In the genomic region with DNA sequence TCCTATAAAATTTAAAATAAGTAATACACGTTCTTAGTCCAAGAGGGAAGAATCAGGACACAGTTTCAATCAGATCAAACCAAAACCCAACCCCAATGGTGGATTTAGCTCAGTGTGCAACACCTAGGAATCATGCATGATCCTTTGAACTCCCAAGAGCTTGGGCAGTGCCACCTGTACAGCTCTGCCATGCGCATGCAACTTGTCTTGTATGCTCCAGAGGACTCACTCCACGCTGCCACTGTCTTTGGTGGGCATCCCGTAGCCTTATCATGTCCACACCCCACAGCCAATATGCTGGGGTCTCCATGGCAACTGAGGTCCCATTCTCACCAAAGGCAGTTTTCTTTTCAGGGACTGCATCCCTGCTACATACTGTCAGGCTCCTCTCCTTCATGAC, we compare ENCODE assay signal across 22 mouse cellular contexts. TPM values are rescaled to one million over a fixed set of nuclear protein-coding genes. Genes with fewer than 3 reads are reported as not detected.
DNase-seq lines count a peak whose midpoint lies in the region; ATAC-seq and TF ChIP-seq lines count a peak whose summit lies in the region.
"Had no signal": no experiment of that assay in that cellular context is flagged by ENCODE, and none has a peak within 500 bp of the region (broad histone marks: within the 10 kb centered on the region; RNA-seq: fewer than 3 reads in every experiment).

No protein-coding gene starts in this region.

- no peak overlapping the region for H3K4me3 ChIP-seq in hindbrain, embryonic 11.5 days (ENCODE audit: low read depth, low read length)
- no peak overlapping the region for H3K4me3 ChIP-seq in hindbrain, postnatal 0 days (ENCODE audit: low read length)
- no peak overlapping the region for H3K4me3 ChIP-seq in neural tube, embryonic 11.5 days (ENCODE audit: low read depth, low read length)
- no peak overlapping the region for H3K4me3 ChIP-seq in midbrain, postnatal 0 days (ENCODE audit: low read depth, low read length)
- H3K4me3 ChIP-seq: limb, embryonic 12.5 days; liver, embryonic 13.5 days; lung, embryonic 15.5 days had no signal

- ATAC-seq in hindbrain, embryonic 11.5 days (ENCODE audit: low FRiP score): no peak
- ATAC-seq in hindbrain, postnatal 0 days: no peak
- ATAC-seq in neural tube, embryonic 11.5 days (ENCODE audit: insufficient read depth, low FRiP score, low TSS enrichment): peak; percentile 35; the same call in 1 of the 2 replicates
- ATAC-seq in midbrain, postnatal 0 days (ENCODE audit: low FRiP score): 0 out of 2 replicates have a peak, but pooled peaks have one; percentile 34
- ATAC-seq: inflammation-experienced regulatory T-cells, adult 6 months; Patski had no signal

- no peaks in the 10 kb centered on the region for H3K4me1 ChIP-seq in hindbrain, embryonic 11.5 days (replicated peaks; ENCODE audit: control insufficient read depth, insufficient read depth, low read length)
- H3K4me1 ChIP-seq in hindbrain, postnatal 0 days (ENCODE audit: insufficient read depth, low read length): peaks cover 6% of the 10 kb centered on the region; the same call in 1 of the 2 replicates
- peaks cover 2% of the 10 kb centered on the region; the same call in 1 of the 2 replicates for H3K4me1 ChIP-seq in neural tube, embryonic 11.5 days (ENCODE audit: control insufficient read depth, insufficient read depth, low read length)
- no peaks in the 10 kb centered on the region for H3K4me1 ChIP-seq in midbrain, postnatal 0 days (ENCODE audit: insufficient read depth, low read length)
- H3K4me1 ChIP-seq: liver, embryonic 13.5 days; lung, embryonic 15.5 days had no signal

- DNase-seq in hindbrain, embryonic 11.5 days (ENCODE audit: low spot score): peak; percentile 25
- DNase-seq in hindbrain, postnatal 0 days (ENCODE audit: low spot score): no peak
- DNase-seq in neural tube, embryonic 11.5 days (ENCODE audit: low spot score): peak; percentile 31
- DNase-seq in neural tube, embryonic 10.5 days (ENCODE audit: extremely low spot score, low spot score): no peak
- peak; percentile 4 for DNase-seq in kidney, postnatal 10 days
- DNase-seq in midbrain, postnatal 0 days (ENCODE audit: low spot score): no peak
- no peak for DNase-seq in gastrocnemius, adult 18-20 months (ENCODE audit: low spot score)
- DNase-seq: adrenal gland, postnatal 36 days; B cell, adult 2 months; cerebellum, adult 9-11 months; gastrocnemius, postnatal 36 days; heart, postnatal 4 days; layer of hippocampus, adult 9-11 months; liver, embryonic 13.5 days; retina, postnatal 1 day; thymus, postnatal 4 days had no signal

- H3K4me2 ChIP-seq in hindbrain, embryonic 11.5 days (replicated peaks; ENCODE audit: low read depth, low read length): no peak overlapping the region
- H3K4me2 ChIP-seq in hindbrain, postnatal 0 days (ENCODE audit: low read depth, low read length): no peak overlapping the region
- no peak overlapping the region for H3K4me2 ChIP-seq in neural tube, embryonic 11.5 days (ENCODE audit: low read depth)
- no peak overlapping the region for H3K4me2 ChIP-seq in midbrain, postnatal 0 days (ENCODE audit: low read depth, low read length, poor library complexity, severe bottlenecking)
- H3K4me2 ChIP-seq: limb, embryonic 12.5 days; liver, embryonic 13.5 days; lung, embryonic 15.5 days had no signal

- WGBS in hindbrain, embryonic 11.5 days: 22% methylated on average over 4 of the region's 4 CpGs
- WGBS in hindbrain, postnatal 0 days: 26% methylated on average over 4 of the region's 4 CpGs
- WGBS in neural tube, embryonic 11.5 days: 40% methylated on average over 4 of the region's 4 CpGs
- WGBS in midbrain, postnatal 0 days: 31% methylated on average over 4 of the region's 4 CpGs

- no peaks in the 10 kb centered on the region for H3K9me3 ChIP-seq in hindbrain, embryonic 11.5 days (ENCODE audit: control insufficient read depth, low read length)
- no peaks in the 10 kb centered on the region for H3K9me3 ChIP-seq in hindbrain, postnatal 0 days (ENCODE audit: low read length)
- no peaks in the 10 kb centered on the region for H3K9me3 ChIP-seq in neural tube, embryonic 11.5 days (ENCODE audit: control insufficient read depth, low read length)
- H3K9me3 ChIP-seq in midbrain, postnatal 0 days (ENCODE audit: low read length): no peaks in the 10 kb centered on the region
- H3K9me3 ChIP-seq: limb, embryonic 12.5 days; liver, embryonic 13.5 days; lung, embryonic 15.5 days had no signal

- no peak for TF ChIP-seq CTCF in hindbrain, postnatal 0 days (IDR thresholded peaks at IDR 0.05; ENCODE audit: low read depth)
- no peak for TF ChIP-seq CTCF in midbrain, postnatal 0 days (IDR thresholded peaks at IDR 0.05)

- no peak overlapping the region for H3K9ac ChIP-seq in hindbrain, embryonic 11.5 days (ENCODE audit: low read depth, low read length)
- H3K9ac ChIP-seq in hindbrain, postnatal 0 days (replicated peaks; ENCODE audit: low read length): no peak overlapping the region
- no peak overlapping the region for H3K9ac ChIP-seq in neural tube, embryonic 11.5 days (ENCODE audit: low read length)
- no peak overlapping the region for H3K9ac ChIP-seq in midbrain, postnatal 0 days (replicated peaks; ENCODE audit: low read length, poor library complexity, severe bottlenecking)
- H3K9ac ChIP-seq: limb, embryonic 12.5 days; liver, embryonic 13.5 days; lung, embryonic 15.5 days had no signal

- no peak overlapping the region for H3K27ac ChIP-seq in hindbrain, embryonic 11.5 days (ENCODE audit: low read depth, low read length)
- H3K27ac ChIP-seq in hindbrain, postnatal 0 days: no peak overlapping the region
- no peak overlapping the region for H3K27ac ChIP-seq in neural tube, embryonic 11.5 days (ENCODE audit: low read depth, low read length)
- no peak overlapping the region for H3K27ac ChIP-seq in midbrain, postnatal 0 days (ENCODE audit: low read depth, low read length)
- H3K27ac ChIP-seq: limb, embryonic 12.5 days; liver, embryonic 13.5 days; lung, embryonic 15.5 days had no signal

- H3K27me3 ChIP-seq in hindbrain, embryonic 11.5 days (ENCODE audit: control insufficient read depth, insufficient read depth, low read length): no peaks in the 10 kb centered on the region
- no peaks in the 10 kb centered on the region for H3K27me3 ChIP-seq in hindbrain, postnatal 0 days (ENCODE audit: insufficient read depth, low read length)
- no peaks in the 10 kb centered on the region for H3K27me3 ChIP-seq in neural tube, embryonic 11.5 days (ENCODE audit: control insufficient read depth, insufficient read depth, low read length)
- no peaks in the 10 kb centered on the region for H3K27me3 ChIP-seq in midbrain, postnatal 0 days (ENCODE audit: insufficient read depth, low read length)
- H3K27me3 ChIP-seq: limb, embryonic 12.5 days; liver, embryonic 13.5 days; lung, embryonic 15.5 days; Patski had no signal

- no peaks in the 10 kb centered on the region for H3K36me3 ChIP-seq in hindbrain, embryonic 11.5 days (ENCODE audit: control insufficient read depth, insufficient read depth, low read length)
- no peaks in the 10 kb centered on the region for H3K36me3 ChIP-seq in hindbrain, postnatal 0 days (ENCODE audit: insufficient read depth, low read length)
- H3K36me3 ChIP-seq in neural tube, embryonic 11.5 days (ENCODE audit: control insufficient read depth, insufficient read depth, low read length): no peaks in the 10 kb centered on the region
- no peaks in the 10 kb centered on the region for H3K36me3 ChIP-seq in midbrain, postnatal 0 days (ENCODE audit: insufficient read depth, low read length)
- H3K36me3 ChIP-seq: limb, embryonic 12.5 days; liver, embryonic 13.5 days; lung, embryonic 15.5 days had no signal

RNA-seq across cellular contexts. Expression of gene Aoc1, which starts 5.5 kb away (rescaled TPM):
- not detected in 2 replicates for polyA plus RNA-seq in hindbrain, embryonic 11.5 days (2014; fragmentation: Nextera tagmentation; extraction: Ambion mirVana)
- total RNA-seq in hindbrain, postnatal 0 days (2014; rRNA removed): 0.42 TPM in 1 of 2 replicates, not detected in the other
- 0.06 and 0.11 TPM in 2 replicates for polyA plus RNA-seq in hindbrain, postnatal 0 days (2015; fragmentation: Nextera tagmentation; extraction: Ambion mirVana)
- polyA plus RNA-seq in neural tube, embryonic 11.5 days (2014; fragmentation: Nextera tagmentation; extraction: Ambion mirVana): not detected in 2 replicates
- not detected in 2 replicates for total RNA-seq in midbrain, postnatal 0 days (2014; rRNA removed)
- polyA plus RNA-seq in midbrain, postnatal 0 days (2015; fragmentation: Nextera tagmentation; extraction: Ambion mirVana): 0.14 and 0.23 TPM in 2 replicates
- total RNA-seq in gastrocnemius, adult 18-20 months (2021): not detected
- total RNA-seq: adrenal gland, postnatal 36 days; gastrocnemius, postnatal 36 days; heart, postnatal 4 days had no signal
- polyA plus RNA-seq: forebrain, embryonic 11.5 days; heart, embryonic 14.5 days; inflammation-experienced regulatory T-cells, adult 6 months; limb, embryonic 12.5 days; liver, embryonic 13.5 days had no signal

RNA-seq across cellular contexts. Expression of gene Tmem176b, which starts 25.9 kb away (rescaled TPM):
- polyA plus RNA-seq in hindbrain, embryonic 11.5 days (2014; fragmentation: Nextera tagmentation; extraction: Ambion mirVana): 66.7 and 72.5 TPM in 2 replicates
- 81.9 and 108 TPM in 2 replicates for total RNA-seq in hindbrain, postnatal 0 days (2014; rRNA removed)
- polyA plus RNA-seq in hindbrain, postnatal 0 days (2015; fragmentation: Nextera tagmentation; extraction: Ambion mirVana): 148 and 152 TPM in 2 replicates
- polyA plus RNA-seq in neural tube, embryonic 11.5 days (2014; fragmentation: Nextera tagmentation; extraction: Ambion mirVana): 49.0 and 59.2 TPM in 2 replicates
- 65.5 and 70.7 TPM in 2 replicates for total RNA-seq in midbrain, postnatal 0 days (2014; rRNA removed)
- 107 and 112 TPM in 2 replicates for polyA plus RNA-seq in midbrain, postnatal 0 days (2015; fragmentation: Nextera tagmentation; extraction: Ambion mirVana)
- 1 to 10 TPM; 7.6 to 8.9 TPM for total RNA-seq in gastrocnemius, adult 18-20 months (2021)

RNA-seq across cellular contexts. Expression of gene Tmem176a, which starts 26.4 kb away (rescaled TPM):
- polyA plus RNA-seq in hindbrain, embryonic 11.5 days (2014; fragmentation: Nextera tagmentation; extraction: Ambion mirVana): 25.7 and 26.0 TPM in 2 replicates
- total RNA-seq in hindbrain, postnatal 0 days (2014; rRNA removed): 27.2 and 45.4 TPM in 2 replicates
- polyA plus RNA-seq in hindbrain, postnatal 0 days (2015; fragmentation: Nextera tagmentation; extraction: Ambion mirVana): 35.8 and 40.1 TPM in 2 replicates
- polyA plus RNA-seq in neural tube, embryonic 11.5 days (2014; fragmentation: Nextera tagmentation; extraction: Ambion mirVana): 21.7 and 22.8 TPM in 2 replicates
- 15.1 and 24.3 TPM in 2 replicates for total RNA-seq in midbrain, postnatal 0 days (2014; rRNA removed)
- polyA plus RNA-seq in midbrain, postnatal 0 days (2015; fragmentation: Nextera tagmentation; extraction: Ambion mirVana): 27.0 and 31.6 TPM in 2 replicates
- total RNA-seq in gastrocnemius, adult 18-20 months (2021): 1 to 10 TPM; 3.3 to 3.9 TPM

Comparison
In these comparisons a context has a peak if more than half of its experiments do, and no peak if none do; other contexts are left out.
1. DNase-seq: peak in hindbrain, embryonic 11.5 days (single experiment), neural tube, embryonic 11.5 days (single experiment) and kidney, postnatal 10 days (single experiment); none in hindbrain, postnatal 0 days (single experiment), neural tube, embryonic 10.5 days (single experiment), midbrain, postnatal 0 days (single experiment) and gastrocnemius, adult 18-20 months (single experiment).
2. ATAC-seq: peak in neural tube, embryonic 11.5 days (single experiment) and midbrain, postnatal 0 days (single experiment); none in hindbrain, embryonic 11.5 days (single experiment) and hindbrain, postnatal 0 days (single experiment).